Mouse (Mus musculus) liver, postnatal 0 days (tissue): ENCODE measurements around the gene Vmn1r77. TPM values are rescaled to one million over a fixed set of nuclear protein-coding genes. Genes with fewer than 3 reads are reported as not detected.
"Not testable (repeated sequence)": the region's sequence is repeated elsewhere in the genome, so short reads cannot be mapped to it uniquely, and the experiment has no call there.

Source experiments
- ATAC-seq: fragments of 200-750 bp; cut with Nextera tagmentation; 2 replicates; pipeline ENCODE4 v1.8.0; 2017; ENCODE audit warnings: mild to moderate bottlenecking, moderate library complexity
- DNase-seq: peaks from one replicate; pipeline ENCODE4 v3.0.0-alpha.2; 2016
- H3K27ac ChIP-seq: fragments of 300-500 bp; sonication (generic); 2 replicates; pipeline ENCODE4 v1.5.1; 2014; ENCODE audit warnings: antibody characterized with exemption, moderate library complexity, mild to moderate bottlenecking, low read depth
- H3K27me3 ChIP-seq: fragments of 300-500 bp; sonication (generic); 2 replicates; pipeline ENCODE4 v1.6.1; 2014; ENCODE audit warnings: low read length, control low read depth, mixed read lengths; ENCODE audit not compliant: insufficient read depth
- H3K36me3 ChIP-seq: fragments of 300-500 bp; sonication (generic); replicated peaks from 2 replicates; pipeline ENCODE4 v1.6.1; 2014; ENCODE audit warnings: mild to moderate bottlenecking, control low read depth, low read length, moderate library complexity, mixed read lengths; ENCODE audit not compliant: insufficient read depth
- H3K4me1 ChIP-seq: fragments of 300-500 bp; sonication (generic); 2 replicates; pipeline ENCODE4 v1.6.1; 2014; ENCODE audit warnings: antibody characterized with exemption, mild to moderate bottlenecking, control low read depth; ENCODE audit not compliant: insufficient read depth
- H3K4me2 ChIP-seq: fragments of 300-500 bp; sonication (generic); 2 replicates; pipeline ENCODE4 v1.6.1; 2014; ENCODE audit warnings: low read depth, mild to moderate bottlenecking, low read length, moderate library complexity, mixed read lengths
- H3K4me3 ChIP-seq: fragments of 300-500 bp; sonication (generic); 2 replicates; pipeline ENCODE4 v1.5.1; 2014; ENCODE audit warnings: low read depth, low read length
- H3K9ac ChIP-seq: fragments of 300-500 bp; sonication (generic); replicated peaks from 2 replicates; pipeline ENCODE4 v1.6.1; 2014; ENCODE audit warnings: mild to moderate bottlenecking, moderate library complexity
- H3K9me3 ChIP-seq: fragments of 300-500 bp; sonication (generic); 2 replicates; pipeline ENCODE4 v1.6.1; 2016; ENCODE audit warnings: mild to moderate bottlenecking, control low read depth, low read length, mixed read lengths
- CTCF ChIP-seq: sonication (generic); IDR thresholded peaks from 2 replicates; pipeline ENCODE4 v1.5.1; 2016; ENCODE audit warnings: antibody characterized with exemption, low read depth
- EP300 ChIP-seq: IDR thresholded peaks from 2 replicates; pipeline ENCODE4 v1.6.1; 2016; ENCODE audit warnings: antibody characterized with exemption, low read depth, mild to moderate bottlenecking
- WGBS: fragments of 180-500 bp; shearing (Covaris S2); extraction: QIAGEN DNeasy Blood & Tissue Kit; methylation state at CpG from one replicate; pipeline ENCODE4 v1.1.7; 2014; ENCODE audit not compliant: insufficient replicate concordance; 5-methylcytosine and 5-hydroxymethylcytosine counted together
- polyA plus RNA-seq: library from polyadenylated mRNA; unstranded; fragments of >200 nt; fragmentation: Nextera tagmentation; extraction: Ambion mirVana; gene quantifications from 2 replicates; pipeline ENCODE4 v1.2.1, GENCODE M21; 2015

The Vmn1r77 gene
- polyA plus RNA-seq = not detected in 2 replicates

- not testable (repeated sequence) for H3K9ac ChIP-seq, H3K4me1 ChIP-seq, H3K4me2 ChIP-seq, H3K9me3 ChIP-seq, H3K27ac ChIP-seq, H3K4me3 ChIP-seq, ATAC-seq, DNase-seq, H3K36me3 ChIP-seq, H3K27me3 ChIP-seq
These were observed at the start of gene Vmn1r77 for GRCm38 (mm10) chr7:12036452-12036851. Gene Vmn1r77, plus strand, starts transcription at chr7:12036752.

DNA sequence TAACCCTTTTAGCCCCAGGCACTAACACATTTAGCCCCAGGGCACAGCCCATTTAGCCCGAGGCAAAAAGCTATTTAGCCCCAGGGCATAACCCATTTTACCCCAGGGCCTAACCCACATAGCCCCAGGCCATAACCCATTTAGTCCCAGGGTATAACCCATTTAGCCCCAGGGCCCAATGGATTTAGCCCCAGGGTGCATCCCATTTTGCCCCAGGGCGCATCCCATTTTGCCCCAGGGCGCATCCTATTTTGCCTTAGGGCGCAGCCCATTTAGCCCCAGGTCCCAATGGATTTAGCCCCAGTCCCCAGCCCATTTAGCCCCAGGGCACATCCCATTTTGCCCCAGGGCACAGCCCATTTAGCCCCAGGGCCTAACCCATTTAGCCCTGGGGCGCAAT is 25.1 kb upstream of the Vmn1r77 start:
- not testable (repeated sequence) for ATAC-seq, H3K9ac ChIP-seq, H3K36me3 ChIP-seq, H3K27ac ChIP-seq, H3K4me2 ChIP-seq, DNase-seq, H3K4me1 ChIP-seq, H3K27me3 ChIP-seq, H3K4me3 ChIP-seq
- peaks cover 36% of the 10 kb centered on the region for H3K9me3 ChIP-seq
- WGBS = 89% methylated on average over 5 of the region's 5 CpGs

DNA sequence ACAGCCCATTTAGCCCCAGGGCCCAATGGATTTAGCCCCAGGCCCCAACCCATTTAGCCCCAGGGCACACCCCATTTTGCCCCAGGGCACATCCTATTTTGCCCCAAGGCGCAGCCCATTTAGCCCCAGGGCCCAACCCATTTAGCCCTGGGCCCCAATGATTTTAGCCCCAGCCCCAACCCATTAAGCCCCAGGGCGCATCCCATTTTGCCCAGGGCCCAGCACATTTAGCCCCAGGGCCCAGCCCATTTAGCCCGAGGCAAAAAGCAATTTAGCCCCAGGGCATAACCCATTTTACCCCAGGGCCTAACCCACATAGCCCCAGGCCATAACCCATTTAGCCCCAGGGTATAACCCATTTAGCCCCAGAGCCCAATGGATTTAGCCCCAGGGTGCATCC is 24.2 kb upstream of the Vmn1r77 start:
- 76% methylated on average over 3 of the region's 3 CpGs for WGBS
- peaks cover 37% of the 10 kb centered on the region for H3K9me3 ChIP-seq
- not testable (repeated sequence) for H3K27ac ChIP-seq

DNA sequence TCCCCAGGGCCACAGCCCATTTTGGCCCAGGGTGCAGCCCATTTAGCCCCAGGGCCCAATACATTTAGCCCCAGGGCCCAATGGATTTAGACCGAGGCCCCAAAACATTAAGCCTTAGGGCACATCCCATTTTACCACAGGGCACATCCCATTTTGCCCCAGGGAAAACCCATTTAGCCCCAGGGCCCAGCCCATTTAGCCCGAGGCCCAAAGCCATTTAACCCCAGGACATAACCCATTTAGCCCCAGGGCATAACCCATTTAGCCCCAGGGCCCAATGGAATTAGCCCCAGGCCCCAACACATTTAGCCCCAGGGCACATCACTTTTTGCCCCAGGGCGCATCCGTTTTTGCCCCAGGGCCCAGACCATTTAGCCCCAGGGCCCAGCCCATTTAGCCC is 23.4 kb upstream of the Vmn1r77 start:
- Histone ChIP-seq H3K4me3 (no peak overlapping the region), H3K4me2 (no peak overlapping the region), H3K9me3 (peaks cover 37% of the 10 kb centered on the region), H3K9ac (no peak overlapping the region), H3K36me3 (no peaks in the 10 kb centered on the region), H3K27ac (no peak overlapping the region), H3K4me1 (no peaks in the 10 kb centered on the region), H3K27me3 (no peaks in the 10 kb centered on the region)
- TF ChIP-seq EP300 (no peak), CTCF (no peak)
- WGBS = 68% methylated on average over 4 of the region's 4 CpGs
- DNase-seq = no peak
- ATAC-seq = no peak

More for the DNA sequence above, 24.2 kb upstream of the Vmn1r77 start:
- H3K9ac ChIP-seq, DNase-seq, H3K36me3 ChIP-seq, ATAC-seq, H3K27me3 ChIP-seq, H3K4me1 ChIP-seq, H3K4me3 ChIP-seq, H3K4me2 ChIP-seq: not testable (repeated sequence)

DNA sequence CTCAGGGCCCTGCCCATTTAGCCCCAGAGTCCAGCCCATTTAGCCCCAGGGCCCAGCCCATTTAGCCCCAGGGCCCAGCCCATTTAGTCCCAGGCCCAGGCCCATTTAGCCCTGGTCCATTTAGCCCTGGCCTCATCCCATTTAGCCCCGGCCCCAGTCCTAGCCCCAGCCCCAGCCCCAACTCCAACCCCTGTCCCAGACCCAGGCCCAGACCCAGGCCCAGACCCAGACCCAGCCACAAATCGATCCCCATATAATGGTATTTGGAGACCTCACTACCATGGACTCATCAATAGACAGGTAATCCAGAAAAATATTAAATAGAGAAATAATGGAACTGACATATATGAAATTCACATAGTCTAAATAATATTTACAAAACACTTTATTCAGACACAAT is 18.7 kb upstream of the Vmn1r77 start:
- not testable (repeated sequence) for H3K4me2 ChIP-seq, ATAC-seq, DNase-seq, H3K4me3 ChIP-seq, H3K36me3 ChIP-seq, H3K9ac ChIP-seq, H3K4me1 ChIP-seq, H3K27me3 ChIP-seq, H3K27ac ChIP-seq
- H3K9me3 ChIP-seq = peaks cover 24% of the 10 kb centered on the region
- 68% methylated on average over 2 of the region's 2 CpGs for WGBS

DNA sequence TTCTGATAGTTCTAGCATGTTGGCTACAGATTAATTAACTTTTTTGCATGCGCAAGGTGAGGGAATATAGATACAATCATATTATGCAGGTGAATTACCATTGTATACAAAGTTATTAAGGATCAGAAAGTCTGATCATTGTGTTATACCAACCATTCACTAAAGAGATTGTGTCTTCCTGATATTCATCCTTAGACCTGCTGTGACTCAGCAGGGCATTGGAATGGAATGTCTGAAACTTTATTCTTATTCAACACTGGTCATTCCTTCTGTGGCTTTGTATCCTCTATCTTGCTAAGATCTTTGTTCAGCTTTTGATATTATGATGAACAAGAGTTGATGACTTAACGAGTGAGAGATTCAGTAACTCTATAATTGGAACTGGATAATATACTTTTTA is 4.1 kb downstream of the Vmn1r77 start:
- Histone ChIP-seq H3K36me3 (no peaks in the 10 kb centered on the region), H3K9me3 (no peaks in the 10 kb centered on the region), H3K4me2 (no peak overlapping the region), H3K27ac (no peak overlapping the region), H3K9ac (no peak overlapping the region), H3K4me1 (no peaks in the 10 kb centered on the region), H3K27me3 (no peaks in the 10 kb centered on the region), H3K4me3 (no peak overlapping the region)
- ATAC-seq (no peak), DNase-seq (no peak)
- TF ChIP-seq EP300 = no peak
- 68% methylated on average over 2 of the region's 2 CpGs for WGBS

Other genes with a start within 250 kb of the Vmn1r77 start
- gene Vmn1r74, start 202.8 kb upstream of the Vmn1r77 start, polyA plus RNA-seq = not detected in 2 replicates
- gene Vmn1r75, start 162.1 kb upstream of the Vmn1r77 start, polyA plus RNA-seq = not detected in 2 replicates
- not detected in 2 replicates for gene Vmn1r76, start 98.5 kb upstream of the Vmn1r77 start, polyA plus RNA-seq
- gene Vmn1r78, start 113.5 kb downstream of the Vmn1r77 start, polyA plus RNA-seq = not detected in 2 replicates
- gene Vmn1r79, start 134.5 kb downstream of the Vmn1r77 start, polyA plus RNA-seq = not detected in 2 replicates
- not detected in 2 replicates for gene Vmn1r80, start 152.5 kb downstream of the Vmn1r77 start, polyA plus RNA-seq
- gene Vmn1r81, start 231.5 kb downstream of the Vmn1r77 start, polyA plus RNA-seq = not detected in 2 replicates